Mouse (Mus musculus): ENCODE measurements around the gene Krcc1. TPM values are rescaled to one million over a fixed set of nuclear protein-coding genes. Genes with fewer than 3 reads are reported as not detected.
A peak's percentile ranks its signal among the peaks of the same experiment; 100 is the strongest.

Gene Krcc1
- total and polyA plus RNA-seq, 2 experiments from 2014 or later, result 47.8 to 82.5 TPM

- H3K27me3 ChIP-seq (ENCODE audit: control insufficient read depth, insufficient read depth, low read length), result no peaks in the 10 kb centered on the region
- 86% methylated on average over 3 of the region's 3 CpGs for WGBS
Observed at GRCm38 (mm10) chr6:71243258-71243657, 28.2 kb upstream of the Krcc1 start.

GRCm38 (mm10) chr6:71248420-71248819 is 23.1 kb upstream of the Krcc1 start:
- Histone ChIP-seq H3K9me3 (replicated peaks; ENCODE audit: control insufficient read depth, low read length) (no peaks in the 10 kb centered on the region), H3K9ac (replicated peaks; ENCODE audit: low read depth, low read length) (no peak overlapping the region), H3K36me3 (replicated peaks; ENCODE audit: control insufficient read depth, insufficient read depth, low read length) (no peaks in the 10 kb centered on the region; the same call in 1 of the 2 replicates), H3K27ac (ENCODE audit: low read depth) (peak overlapping the region; percentile 82), H3K4me2 (ENCODE audit: low read depth, low read length) (no peak overlapping the region), H3K27me3 (ENCODE audit: control insufficient read depth, insufficient read depth, low read length) (no peaks in the 10 kb centered on the region), H3K4me1 (ENCODE audit: control insufficient read depth, insufficient read depth) (peaks cover 23% of the 10 kb centered on the region), H3K4me3 (ENCODE audit: low read depth, low read length) (no peak overlapping the region)
- DNase-seq (ENCODE audit: low spot score), result no peak
- WGBS, result 78% methylated on average over 1 of the region's 1 CpGs
- TF ChIP-seq CTCF (IDR thresholded peaks at IDR 0.05; ENCODE audit: low read depth) (no peak), EP300 (IDR thresholded peaks at IDR 0.05; ENCODE audit: low read depth) (no peak)
- no peak for ATAC-seq (ENCODE audit: insufficient read depth, low read depth)

More at GRCm38 (mm10) chr6:71243258-71243657, 28.2 kb upstream of the Krcc1 start:
- Histone ChIP-seq H3K4me2 (ENCODE audit: low read depth, low read length) (no peak overlapping the region), H3K36me3 (replicated peaks; ENCODE audit: control insufficient read depth, insufficient read depth, low read length) (peaks cover 18% of the 10 kb centered on the region; the same call in 1 of the 2 replicates), H3K4me3 (ENCODE audit: low read depth, low read length) (no peak overlapping the region), H3K4me1 (ENCODE audit: control insufficient read depth, insufficient read depth) (peaks cover 17% of the 10 kb centered on the region; the same call in 1 of the 2 replicates), H3K9me3 (replicated peaks; ENCODE audit: control insufficient read depth, low read length) (no peaks in the 10 kb centered on the region), H3K27ac (ENCODE audit: low read depth) (no peak overlapping the region), H3K9ac (replicated peaks; ENCODE audit: low read depth, low read length) (no peak overlapping the region)
- DNase-seq (ENCODE audit: low spot score) (no peak), ATAC-seq (ENCODE audit: insufficient read depth, low read depth) (no peak)
- TF ChIP-seq CTCF (IDR thresholded peaks at IDR 0.05; ENCODE audit: low read depth) (no peak), EP300 (IDR thresholded peaks at IDR 0.05; ENCODE audit: low read depth) (no peak)

- H3K9ac ChIP-seq (replicated peaks; ENCODE audit: low read depth, low read length), result no peak overlapping the region
- 35% methylated on average over 3 of the region's 3 CpGs for WGBS
- TF ChIP-seq EP300 (IDR thresholded peaks at IDR 0.05; ENCODE audit: low read depth), result no peak
- TF ChIP-seq CTCF (IDR thresholded peaks at IDR 0.05; ENCODE audit: low read depth), result no peak
- peaks cover 23% of the 10 kb centered on the region for H3K4me1 ChIP-seq (ENCODE audit: control insufficient read depth, insufficient read depth)
- H3K9me3 ChIP-seq (replicated peaks; ENCODE audit: control insufficient read depth, low read length), result no peaks in the 10 kb centered on the region
- H3K4me2 ChIP-seq (ENCODE audit: low read depth, low read length), result no peak overlapping the region
- DNase-seq (ENCODE audit: low spot score) (peak; percentile 61), ATAC-seq (ENCODE audit: insufficient read depth, low read depth) (peak; percentile 72)
- no peak overlapping the region for H3K4me3 ChIP-seq (ENCODE audit: low read depth, low read length)
- no peaks in the 10 kb centered on the region for H3K27me3 ChIP-seq (ENCODE audit: control insufficient read depth, insufficient read depth, low read length)
- H3K36me3 ChIP-seq (replicated peaks; ENCODE audit: control insufficient read depth, insufficient read depth, low read length), result no peaks in the 10 kb centered on the region; the same call in 1 of the 2 replicates
- peak overlapping the region; percentile 82 for H3K27ac ChIP-seq (ENCODE audit: low read depth)
Observed at GRCm38 (mm10) chr6:71249615-71250014, 21.9 kb upstream of the Krcc1 start.

- Histone ChIP-seq H3K4me1 (ENCODE audit: control insufficient read depth, insufficient read depth) (peaks cover 23% of the 10 kb centered on the region), H3K9me3 (replicated peaks; ENCODE audit: control insufficient read depth, low read length) (no peaks in the 10 kb centered on the region), H3K27ac (ENCODE audit: low read depth) (peak overlapping the region; percentile 82), H3K36me3 (replicated peaks; ENCODE audit: control insufficient read depth, insufficient read depth, low read length) (peaks cover 3% of the 10 kb centered on the region; the same call in 1 of the 2 replicates), H3K9ac (replicated peaks; ENCODE audit: low read depth, low read length) (no peak overlapping the region), H3K4me3 (ENCODE audit: low read depth, low read length) (no peak overlapping the region), H3K27me3 (ENCODE audit: control insufficient read depth, insufficient read depth, low read length) (no peaks in the 10 kb centered on the region), H3K4me2 (ENCODE audit: low read depth, low read length) (no peak overlapping the region)
- WGBS, result 46% methylated on average over 8 of the region's 8 CpGs
- TF ChIP-seq EP300 (IDR thresholded peaks at IDR 0.05; ENCODE audit: low read depth) (no peak), CTCF (IDR thresholded peaks at IDR 0.05; ENCODE audit: low read depth) (no peak)
- DNase-seq (ENCODE audit: low spot score), result no peak
- no peak for ATAC-seq (ENCODE audit: insufficient read depth, low read depth)
Observed at GRCm38 (mm10) chr6:71250951-71251350, 20.5 kb upstream of the Krcc1 start.

- H3K27me3 ChIP-seq (ENCODE audit: control insufficient read depth, insufficient read depth, low read length), result no peaks in the 10 kb centered on the region
- H3K9me3 ChIP-seq (replicated peaks; ENCODE audit: control insufficient read depth, low read length), result no peaks in the 10 kb centered on the region
- H3K4me2 ChIP-seq (ENCODE audit: low read depth, low read length), result peak overlapping the region; percentile 5; the same call in 1 of the 2 replicates
- H3K9ac ChIP-seq (replicated peaks; ENCODE audit: low read depth, low read length), result 0 out of 2 replicates have a peak overlapping the region, but pooled peaks have one; percentile 20
- TF ChIP-seq EP300 (IDR thresholded peaks at IDR 0.05; ENCODE audit: low read depth), result no peak
- H3K4me1 ChIP-seq (ENCODE audit: control insufficient read depth, insufficient read depth), result peaks cover 20% of the 10 kb centered on the region
- ATAC-seq (ENCODE audit: insufficient read depth, low read depth) (no peak), DNase-seq (ENCODE audit: low spot score) (no peak)
- 40% methylated on average over 6 of the region's 6 CpGs for whole genome bisulfite sequencing
- peak overlapping the region; percentile 51 for H3K27ac ChIP-seq (ENCODE audit: low read depth)
- no peak overlapping the region for H3K4me3 ChIP-seq (ENCODE audit: low read depth, low read length)
- H3K36me3 ChIP-seq (replicated peaks; ENCODE audit: control insufficient read depth, insufficient read depth, low read length), result peaks cover 6% of the 10 kb centered on the region
Observed at GRCm38 (mm10) chr6:71254456-71254855, 17.0 kb upstream of the Krcc1 start.

GRCm38 (mm10) chr6:71256166-71256565 is 15.3 kb upstream of the Krcc1 start:
- WGBS, result 92% methylated on average over 10 of the region's 10 CpGs
- ATAC-seq (ENCODE audit: insufficient read depth, low read depth) (no peak), DNase-seq (ENCODE audit: low spot score) (no peak)
- Histone ChIP-seq H3K36me3 (replicated peaks; ENCODE audit: control insufficient read depth, insufficient read depth, low read length) (peaks cover 6% of the 10 kb centered on the region), H3K27me3 (ENCODE audit: control insufficient read depth, insufficient read depth, low read length) (no peaks in the 10 kb centered on the region), H3K9me3 (replicated peaks; ENCODE audit: control insufficient read depth, low read length) (no peaks in the 10 kb centered on the region), H3K4me1 (ENCODE audit: control insufficient read depth, insufficient read depth) (peaks cover 11% of the 10 kb centered on the region; the same call in 1 of the 2 replicates), H3K9ac (replicated peaks; ENCODE audit: low read depth, low read length) (no peak overlapping the region), H3K27ac (ENCODE audit: low read depth) (no peak overlapping the region), H3K4me2 (ENCODE audit: low read depth, low read length) (no peak overlapping the region), H3K4me3 (ENCODE audit: low read depth, low read length) (no peak overlapping the region)
- TF ChIP-seq EP300 (IDR thresholded peaks at IDR 0.05; ENCODE audit: low read depth) (no peak), CTCF (IDR thresholded peaks at IDR 0.05; ENCODE audit: low read depth) (no peak)
